Mouse (Mus musculus) megakaryocyte-erythroid progenitor cell, adult 5-6 weeks (primary cell): Measurements from ENCODE around the gene Myoz2. TPM values are rescaled to one million over a fixed set of nuclear protein-coding genes. Genes with fewer than 3 reads are reported as not detected.
A peak's percentile ranks its signal among the peaks of the same experiment; 100 is the strongest.

ENCODE experiments used
- ATAC-seq: replicated peaks from 2 replicates; pipeline ENCODE4 v1.8.0; 2016; ENCODE audit warnings: mild to moderate bottlenecking, inconsistent platforms; ENCODE audit not compliant: severe bottlenecking, poor library complexity, low FRiP score, low TSS enrichment
- total RNA-seq, 2 experiments: library from RNA; stranded (forward) in 1 of 2; stranded (reverse) in 1 of 2; fragments of 200-1000, 215-1000 nt in 1 of 2; fragments of >200 nt in 1 of 2; fragmentation: Nextera tagmentation in 1 of 2; gene quantifications; 2 replicates each; pipeline ENCODE4 v1.2.3; 2014 to 2017

Myoz2 gene
- total RNA-seq (2014; fragmentation: Nextera tagmentation): not detected in 2 replicates
- total RNA-seq (2017): not detected in 2 replicates

GRCm38 (mm10) chr3:123034752-123035151 is at the start of gene Myoz2:
TSS of gene Myoz2 (minus strand) at chr3:123035015.
- ATAC-seq: no peak

DNA sequence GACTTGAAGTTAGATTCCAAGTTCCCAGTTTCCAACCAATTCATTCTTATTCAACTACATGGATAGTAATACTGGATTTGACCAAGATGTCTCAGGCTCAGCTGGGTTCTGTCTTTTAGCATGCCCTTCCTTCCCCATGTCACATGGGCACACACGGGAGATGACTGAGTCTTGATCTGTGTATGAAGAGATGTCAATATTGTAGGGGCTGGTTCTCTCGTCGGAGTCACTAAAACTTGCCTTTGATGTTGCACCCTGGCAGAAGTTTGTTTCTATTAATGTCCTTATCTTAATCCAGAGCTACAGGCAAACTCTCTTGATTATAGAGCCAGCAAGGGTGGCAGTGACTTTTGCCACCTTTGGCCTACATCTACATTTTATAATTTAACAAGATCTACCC is 46.9 kb upstream of the Myoz2 start:
- ATAC-seq: no peak

DNA sequence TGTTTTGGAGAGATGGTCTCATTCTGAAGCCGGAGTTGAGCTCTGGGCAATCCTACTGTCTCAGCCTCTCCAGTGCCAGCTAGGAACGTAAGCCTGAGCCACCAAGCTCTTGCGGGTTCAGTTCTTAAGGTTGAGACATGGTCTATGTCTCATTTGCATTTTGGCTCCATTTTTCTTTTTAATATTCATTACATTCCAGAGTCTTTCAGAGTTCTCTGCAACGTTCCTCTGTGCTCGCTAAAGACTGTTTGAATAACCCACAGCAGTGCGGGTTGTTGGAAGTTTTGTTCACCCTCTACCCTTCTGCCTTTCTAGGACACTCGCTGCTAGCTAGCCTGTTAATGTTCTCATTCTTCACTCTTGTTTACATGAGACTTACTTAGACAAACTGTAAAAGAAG is 46.1 kb upstream of the Myoz2 start:
- ATAC-seq: no peak

DNA sequence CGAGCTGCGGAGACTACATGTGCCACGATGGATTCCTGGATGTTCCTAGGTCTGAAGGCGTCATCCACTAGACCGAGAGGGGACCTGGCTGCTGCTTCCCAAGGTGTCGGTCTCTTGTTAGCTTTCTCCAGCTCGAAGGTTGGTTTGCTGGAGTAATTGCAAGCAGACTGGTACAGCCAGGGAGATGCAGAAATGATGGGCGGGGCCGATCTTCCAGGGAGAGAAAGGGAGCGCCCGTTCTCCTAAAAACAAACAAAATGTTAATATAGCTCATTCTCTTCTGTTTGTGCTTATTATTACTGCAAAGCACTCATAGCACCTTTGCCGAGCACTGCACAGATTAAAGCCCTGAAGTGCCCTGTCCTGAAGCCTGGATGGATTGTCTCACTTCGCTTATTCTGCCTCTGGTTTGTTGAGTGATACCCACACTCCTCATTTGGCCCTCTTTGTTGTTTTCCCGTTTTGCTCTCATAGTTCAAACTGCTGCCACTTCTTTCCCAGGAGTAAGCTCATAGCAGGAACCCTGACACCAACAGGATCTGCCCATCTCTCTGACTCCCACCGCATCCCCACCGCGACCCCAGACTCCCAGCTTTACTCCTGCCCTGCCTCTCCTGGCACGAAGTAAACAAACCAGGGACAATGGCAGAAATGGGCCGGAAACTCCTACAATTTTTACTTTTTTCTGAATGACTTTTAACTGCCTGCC is 45.4 kb upstream of the Myoz2 start:
- ATAC-seq: no peak

DNA sequence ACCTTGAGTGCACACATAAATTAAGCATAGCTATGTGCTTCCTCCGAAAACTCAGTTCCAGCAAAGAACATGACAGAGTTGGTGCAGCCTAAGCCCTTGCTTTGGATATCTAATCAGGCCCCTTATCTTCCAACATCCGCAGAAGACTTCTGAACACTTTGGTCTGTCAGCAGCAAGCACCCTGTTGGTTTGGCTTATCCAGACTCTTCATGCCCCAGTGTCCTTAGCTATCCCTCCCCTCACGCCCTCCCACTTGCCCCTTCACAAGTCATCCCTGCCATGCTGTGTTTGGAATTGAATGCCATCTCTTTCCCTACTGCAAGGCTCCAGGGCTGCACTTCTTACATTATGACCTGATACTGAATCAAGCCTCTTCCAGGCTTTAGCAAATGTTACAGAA is 40.9 kb upstream of the Myoz2 start:
- ATAC-seq: no peak

- ATAC-seq: 0 out of 2 replicates have a peak, but pooled peaks have one; percentile 37
These were observed 40.2 kb upstream of the Myoz2 start for GRCm38 (mm10) chr3:123075034-123075433.

DNA sequence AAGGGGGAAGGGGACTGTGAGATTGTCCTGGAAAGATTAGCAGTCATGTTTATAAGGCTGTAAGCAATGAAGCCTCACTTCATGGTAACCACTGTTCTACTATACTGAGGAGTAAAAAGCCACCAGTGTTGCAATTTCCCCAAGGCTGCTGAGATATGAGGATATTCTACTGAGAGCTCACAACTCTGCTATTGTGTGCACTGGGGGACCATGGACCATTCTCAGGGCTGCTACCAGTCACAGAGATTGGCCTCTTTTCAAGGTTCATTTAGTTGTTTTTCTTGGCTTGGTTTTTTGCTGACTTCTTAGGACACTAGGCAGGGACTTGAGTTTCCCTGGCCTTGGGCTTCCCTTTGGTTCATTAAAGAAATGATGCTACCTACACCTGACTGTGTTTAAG is 38.5 kb upstream of the Myoz2 start:
- no peak for ATAC-seq

DNA sequence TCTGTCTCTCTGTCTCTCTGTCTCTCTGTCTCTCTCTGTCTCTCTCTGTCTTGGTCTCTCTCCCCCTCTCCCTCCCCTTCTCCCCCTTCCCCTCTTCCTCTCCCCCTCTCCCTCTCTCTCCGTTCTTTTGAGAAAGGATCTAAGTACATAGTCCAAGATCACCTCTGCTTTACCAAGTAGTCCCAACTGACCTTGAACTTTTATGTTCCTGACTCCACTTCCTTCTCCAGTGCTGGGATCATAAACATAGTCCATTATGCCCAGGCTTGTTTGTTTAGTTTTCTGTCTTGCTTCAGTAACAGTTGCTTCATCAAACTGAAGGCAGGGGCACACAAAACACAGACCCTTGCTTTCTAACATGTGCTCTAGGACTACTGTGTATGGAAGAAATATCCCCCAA is 37.7 kb upstream of the Myoz2 start:
- ATAC-seq: no peak

DNA sequence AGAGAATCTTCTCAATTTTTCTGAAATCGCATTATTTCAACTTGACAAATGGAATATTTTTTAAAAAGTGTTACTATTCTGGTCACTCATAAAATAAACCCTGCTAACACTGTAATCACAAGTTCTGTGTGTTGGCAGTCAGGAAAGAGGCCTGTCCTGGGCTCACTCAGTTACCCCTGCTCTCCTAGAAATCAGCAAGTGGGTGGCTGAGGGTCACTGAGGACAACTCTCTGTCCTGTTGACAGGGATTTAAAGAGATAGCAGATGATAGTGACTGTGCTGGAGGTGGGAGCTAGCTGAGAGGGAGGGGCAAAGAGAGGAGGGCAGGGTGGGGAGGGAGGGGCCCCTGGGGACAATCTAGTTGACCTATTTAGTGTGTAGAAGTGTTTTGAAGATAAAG is 36.2 kb upstream of the Myoz2 start:
- ATAC-seq: no peak

DNA sequence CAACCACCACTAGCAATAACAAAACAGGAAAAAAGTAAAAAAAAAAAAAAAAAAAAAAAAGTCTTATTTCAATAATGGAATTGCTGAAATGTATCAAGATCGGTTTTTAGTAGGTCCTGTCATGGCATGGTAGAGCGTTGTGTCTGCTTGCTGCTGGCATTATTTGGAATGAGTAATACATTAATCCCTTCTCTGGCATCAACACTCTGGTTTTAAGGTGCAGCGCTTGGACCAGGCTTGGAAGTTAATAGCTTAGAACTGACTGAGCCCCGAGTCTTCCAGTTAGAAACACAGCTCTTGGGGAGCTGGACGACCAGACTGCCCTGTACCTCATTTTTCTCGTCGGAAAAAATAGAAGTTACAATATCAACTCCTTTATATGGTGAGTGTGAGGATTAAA is 32.0 kb upstream of the Myoz2 start:
- ATAC-seq: no peak

DNA sequence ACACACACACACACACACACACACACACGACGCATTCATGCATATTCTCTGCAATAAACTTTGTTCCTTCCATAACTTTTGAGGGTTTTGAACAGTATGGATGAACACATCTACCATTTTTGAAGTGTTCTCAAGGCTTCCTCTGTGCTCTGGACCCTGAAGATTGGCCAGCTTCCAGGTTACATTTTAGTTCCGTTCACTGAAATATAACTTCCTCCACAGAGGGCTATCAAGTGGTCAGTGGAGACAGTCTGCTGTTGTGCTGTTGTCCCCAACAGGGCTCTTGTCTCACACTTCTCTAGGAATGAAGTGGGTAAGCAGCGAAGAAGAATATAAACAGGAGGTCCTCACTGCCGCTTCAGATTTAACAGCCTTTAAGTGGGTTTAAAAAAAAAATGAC is 30.7 kb upstream of the Myoz2 start:
- ATAC-seq: no peak

- ATAC-seq: no peak
These were observed 29.4 kb upstream of the Myoz2 start for GRCm38 (mm10) chr3:123064186-123064585.

- ATAC-seq: no peak
These were observed 27.1 kb upstream of the Myoz2 start for GRCm38 (mm10) chr3:123061931-123062330.

GRCm38 (mm10) chr3:123058832-123059231 is 24.0 kb upstream of the Myoz2 start:
- ATAC-seq: no peak

- ATAC-seq: no peak
These were observed 19.4 kb upstream of the Myoz2 start for GRCm38 (mm10) chr3:123054178-123054577.

DNA sequence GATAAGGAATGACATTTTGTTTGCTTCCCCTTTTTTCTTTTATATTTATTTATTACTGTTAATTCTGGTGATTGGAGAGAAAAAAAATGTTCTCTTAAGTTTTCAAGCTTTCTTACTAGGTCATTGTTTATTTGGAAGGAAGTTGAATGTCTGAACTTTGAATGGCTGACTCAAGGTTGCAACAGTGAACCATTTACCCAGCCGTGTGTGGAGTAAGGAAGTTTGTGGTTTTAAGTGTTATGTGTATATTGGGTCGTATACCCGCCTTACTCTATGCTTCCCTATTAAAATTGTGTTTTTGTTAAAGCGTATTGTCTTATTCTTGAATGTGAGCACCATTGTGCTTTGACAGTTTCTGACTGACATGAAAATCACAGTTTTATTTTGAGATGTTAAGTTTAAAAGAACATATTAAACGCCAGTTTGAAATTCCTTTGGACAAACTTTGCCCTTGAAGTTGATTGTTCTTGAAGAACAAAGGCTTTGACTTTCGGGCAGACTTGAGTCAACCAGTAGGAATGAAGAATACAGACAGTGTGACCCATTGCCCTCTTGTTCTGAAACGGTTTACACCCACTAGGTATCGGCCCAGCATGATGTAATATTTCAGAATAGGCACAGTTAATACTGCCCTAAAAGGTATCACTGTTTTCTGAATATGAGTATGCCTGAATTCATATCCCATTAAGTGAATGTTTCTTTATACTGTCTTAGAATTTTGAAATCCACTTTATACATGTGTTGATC is 18.6 kb upstream of the Myoz2 start:
- ATAC-seq: no peak

GRCm38 (mm10) chr3:123042308-123042707 is 7.5 kb upstream of the Myoz2 start:
- no peak for ATAC-seq

- no peak for ATAC-seq
These were observed 1.0 kb downstream of the Myoz2 start for GRCm38 (mm10) chr3:123033804-123034203.

DNA sequence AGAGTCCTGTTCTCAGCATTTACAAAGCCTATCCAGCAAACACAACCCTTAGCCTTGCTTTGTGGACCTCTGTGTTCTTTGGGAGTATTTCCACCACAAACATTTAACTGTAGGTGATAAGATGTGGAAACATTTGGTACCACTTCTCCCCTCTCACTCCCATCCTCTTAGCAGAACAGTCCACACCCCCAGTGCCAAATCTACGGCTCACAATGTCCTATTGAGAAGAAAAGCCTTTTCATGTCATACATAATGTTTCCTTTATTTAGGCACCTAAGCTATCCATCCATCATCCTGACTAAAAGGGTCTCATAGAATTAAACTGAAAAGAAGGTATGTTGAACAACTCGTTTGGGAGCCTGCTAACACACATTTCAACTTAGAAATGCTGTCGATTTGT is 9.2 kb downstream of the Myoz2 start:
- no peak for ATAC-seq

GRCm38 (mm10) chr3:123024496-123025234 is 10.2 kb downstream of the Myoz2 start:
- ATAC-seq: no peak
